Mouse (Mus musculus) liver, embryonic 14.5 days (tissue): ENCODE measurements around the gene Tac2. TPM values are rescaled to one million over a fixed set of nuclear protein-coding genes. Genes with fewer than 3 reads are reported as not detected.
A peak's percentile ranks its signal among the peaks of the same experiment; 100 is the strongest.

ENCODE experiments used
- ATAC-seq: fragments of 200-750 bp; cut with Nextera tagmentation; 2 replicates; pipeline ENCODE4 v1.8.0; 2017; ENCODE audit warnings: moderate number of reproducible peaks, mild to moderate bottlenecking, moderate library complexity; ENCODE audit not compliant: insufficient read depth
- DNase-seq, 3 experiments: peaks; one replicate each; pipeline ENCODE4 v3.0.0-alpha.2; 2012 to 2013; ENCODE audit warnings: low read depth in 3 of 3, low spot score in 3 of 3
- H3K27ac ChIP-seq: fragments of 300-500 bp; sonication (generic); 2 replicates; pipeline ENCODE4 v1.5.1; 2014; ENCODE audit warnings: moderate library complexity, mild to moderate bottlenecking, control low read depth, inconsistent platforms
- H3K27me3 ChIP-seq: fragments of 300-500 bp; sonication (generic); 2 replicates; pipeline ENCODE4 v1.6.1; 2014; ENCODE audit warnings: mild to moderate bottlenecking, low read length, moderate library complexity; ENCODE audit not compliant: control insufficient read depth, insufficient read depth
- H3K36me3 ChIP-seq: fragments of 300-500 bp; sonication (generic); replicated peaks from 2 replicates; pipeline ENCODE4 v1.6.1; 2014; ENCODE audit warnings: low read depth; ENCODE audit not compliant: control insufficient read depth, insufficient read depth
- H3K4me1 ChIP-seq, 2 experiments: fragments of 200-500 bp in 1 of 2; fragments of 300-500 bp in 1 of 2; sonication (generic) in 1 of 2; replicated peaks; 2 replicates each; pipeline ENCODE4 v1.6.1; 2012 to 2014; ENCODE audit warnings: antibody characterized with exemption in 1 of 2, inconsistent platforms in 1 of 2, low read length in 1 of 2; ENCODE audit not compliant: control insufficient read depth in 2 of 2, insufficient read depth in 2 of 2
- H3K4me2 ChIP-seq: fragments of 300-500 bp; sonication (generic); 2 replicates; pipeline ENCODE4 v1.6.1; 2014; ENCODE audit warnings: low read depth, mild to moderate bottlenecking, control low read depth, moderate library complexity
- H3K4me3 ChIP-seq, 2 experiments: fragments of 200-500 bp in 1 of 2; fragments of 300-500 bp in 1 of 2; sonication (generic) in 1 of 2; 2 replicates each; pipeline ENCODE4 v1.5.1; 2012 to 2014; ENCODE audit warnings: low read depth in 2 of 2, low read length in 2 of 2, mild to moderate bottlenecking in 2 of 2, control low read depth in 1 of 2, inconsistent platforms in 1 of 2, moderate library complexity in 1 of 2; ENCODE audit not compliant: insufficient read depth in 1 of 2
- H3K9ac ChIP-seq: fragments of 300-500 bp; sonication (generic); replicated peaks from 2 replicates; pipeline ENCODE4 v1.6.1; 2014; ENCODE audit warnings: mild to moderate bottlenecking, control low read depth, moderate library complexity
- H3K9me3 ChIP-seq: fragments of 300-500 bp; sonication (generic); 2 replicates; pipeline ENCODE4 v1.6.1; 2016; ENCODE audit warnings: low read length, mixed read lengths; ENCODE audit not compliant: control insufficient read depth
- CTCF ChIP-seq: IDR thresholded peaks from 2 replicates; pipeline ENCODE4 v1.5.1; 2016; ENCODE audit warnings: antibody characterized with exemption, low read depth, control low read depth
- EP300 ChIP-seq: IDR thresholded peaks from 2 replicates; pipeline ENCODE4 v1.6.1; 2016; ENCODE audit warnings: antibody characterized with exemption, low read depth
- WGBS: fragments of 180-500 bp; shearing (Covaris S2); extraction: QIAGEN DNeasy Blood & Tissue Kit; methylation state at CpG from one replicate; pipeline ENCODE4 v1.1.7; 2014; ENCODE audit not compliant: insufficient replicate concordance; 5-methylcytosine and 5-hydroxymethylcytosine counted together
- polyA plus RNA-seq, 2 experiments: library from polyadenylated mRNA; depleted of rRNA in 1 of 2; stranded (reverse) in 1 of 2; unstranded in 1 of 2; fragments of >200 nt; fragmentation: Nextera tagmentation in 1 of 2; extraction: Ambion mirVana in 1 of 2; gene quantifications; 2 replicates each; pipeline versions ENCODE4 v1.2.1 to v1.2.3; 2012 to 2014

The Tac2 gene
- polyA plus RNA-seq, 2 experiments, result 20.7 to 26.8 TPM

- H3K4me2 ChIP-seq, result no peak overlapping the region
- 11% methylated on average over 2 of the region's 2 CpGs for WGBS
- no peak for ATAC-seq
- H3K4me1 ChIP-seq, result peaks cover 39 to 45% of the 10 kb centered on the region in 2 experiments
- TF ChIP-seq CTCF (no peak), EP300 (no peak)
- H3K9ac ChIP-seq, result no peak overlapping the region
- no peak overlapping the region for H3K4me3 ChIP-seq
- no peaks in the 10 kb centered on the region for H3K27me3 ChIP-seq
- DNase-seq, result no peak
- no peaks in the 10 kb centered on the region for H3K9me3 ChIP-seq
- H3K27ac ChIP-seq, result no peak overlapping the region
- H3K36me3 ChIP-seq, result peaks cover 10% of the 10 kb centered on the region
Observed at GRCm38 (mm10) chr10:127737552-127737951, 13.3 kb downstream of the Tac2 start.

GRCm38 (mm10) chr10:127738151-127738882, 14.0 kb downstream of the Tac2 start:
- H3K9ac ChIP-seq, result peak overlapping the region; percentile 79; the same call in 1 of the 2 replicates
- 21% methylated on average over 13 of the region's 13 CpGs for WGBS
- peak in 2 of 3 experiments; percentile 55 to 63 for DNase-seq

GRCm38 (mm10) chr10:127739083-127739660, 14.9 kb downstream of the Tac2 start, which contains the start of gene Zbtb39:
TSS of gene Zbtb39 (plus strand) at chr10:127739538.
- peak within 1 kb of the TSS; percentile 45 for H3K27ac ChIP-seq
- no peaks in the 10 kb centered on the region for H3K27me3 ChIP-seq
- WGBS, result 3% methylated on average over 50 of the region's 61 CpGs
- H3K4me2 ChIP-seq, result peak within 1 kb of the TSS; percentile 75
- peaks cover 22% of the 10 kb centered on the region for H3K36me3 ChIP-seq
- H3K9me3 ChIP-seq, result no peaks in the 10 kb centered on the region
- H3K9ac ChIP-seq, result peak within 1 kb of the TSS; percentile 79
- H3K4me1 ChIP-seq, result peaks cover 29 to 36% of the 10 kb centered on the region in 2 experiments
- peak in 2 of 3 experiments; percentile 51 to 54 for DNase-seq
- peak; percentile 69 for ATAC-seq
- no peak for TF ChIP-seq EP300
- peak; percentile 47 for TF ChIP-seq CTCF
- H3K4me3 ChIP-seq, result peak within 1 kb of the TSS; percentile 72 to 82

More at GRCm38 (mm10) chr10:127738151-127738882, 14.0 kb downstream of the Tac2 start:
- peak overlapping the region; percentile 45 for H3K27ac ChIP-seq
- peak; percentile 40; the same call in 1 of the 2 replicates for ATAC-seq
- no peaks in the 10 kb centered on the region for H3K27me3 ChIP-seq
- no peaks in the 10 kb centered on the region for H3K9me3 ChIP-seq
- peaks cover 36 to 44% of the 10 kb centered on the region in 2 experiments for H3K4me1 ChIP-seq
- peak overlapping the region in 1 of 2 experiments; percentile 82; a peak in 2 of 4 replicates for H3K4me3 ChIP-seq
- H3K4me2 ChIP-seq, result peak overlapping the region; percentile 75
- TF ChIP-seq EP300 (0 out of 2 replicates have a peak, but pooled peaks have one; percentile 11), CTCF (peak; percentile 86)
- H3K36me3 ChIP-seq, result peaks cover 15% of the 10 kb centered on the region

- H3K4me2 ChIP-seq, result peak overlapping the region; percentile 75
- ATAC-seq (peak; percentile 40), DNase-seq (no peak)
- peaks cover 29 to 34% of the 10 kb centered on the region in 2 experiments for H3K4me1 ChIP-seq
- peak overlapping the region; percentile 72 to 82 for H3K4me3 ChIP-seq
- H3K27ac ChIP-seq, result no peak overlapping the region; the same call in 1 of the 2 replicates
- no peak for TF ChIP-seq CTCF
- TF ChIP-seq EP300, result no peak
- no peaks in the 10 kb centered on the region for H3K27me3 ChIP-seq
- no peaks in the 10 kb centered on the region for H3K9me3 ChIP-seq
- peaks cover 22% of the 10 kb centered on the region for H3K36me3 ChIP-seq
- peak overlapping the region; percentile 79 for H3K9ac ChIP-seq
- WGBS, result under 1% methylated on average over 54 of the region's 55 CpGs
Observed at GRCm38 (mm10) chr10:127739661-127740161, 15.4 kb downstream of the Tac2 start.

- peaks cover 3 to 16% of the 10 kb centered on the region in 2 experiments for H3K4me1 ChIP-seq
- H3K9me3 ChIP-seq, result no peaks in the 10 kb centered on the region
- ATAC-seq (no peak), DNase-seq (no peak)
- H3K27ac ChIP-seq, result no peak overlapping the region
- no peak overlapping the region for H3K9ac ChIP-seq
- H3K4me3 ChIP-seq, result no peak overlapping the region
- TF ChIP-seq EP300 (no peak), CTCF (peak; percentile 79)
- no peak overlapping the region for H3K4me2 ChIP-seq
- WGBS, result 75% methylated on average over 5 of the region's 5 CpGs
- H3K27me3 ChIP-seq, result no peaks in the 10 kb centered on the region
- peaks cover 22% of the 10 kb centered on the region for H3K36me3 ChIP-seq
Observed at GRCm38 (mm10) chr10:127744661-127745060, 20.4 kb downstream of the Tac2 start.
